Mouse (Mus musculus): ENCODE results near the gene Gmpr.

Gmpr gene

DNA sequence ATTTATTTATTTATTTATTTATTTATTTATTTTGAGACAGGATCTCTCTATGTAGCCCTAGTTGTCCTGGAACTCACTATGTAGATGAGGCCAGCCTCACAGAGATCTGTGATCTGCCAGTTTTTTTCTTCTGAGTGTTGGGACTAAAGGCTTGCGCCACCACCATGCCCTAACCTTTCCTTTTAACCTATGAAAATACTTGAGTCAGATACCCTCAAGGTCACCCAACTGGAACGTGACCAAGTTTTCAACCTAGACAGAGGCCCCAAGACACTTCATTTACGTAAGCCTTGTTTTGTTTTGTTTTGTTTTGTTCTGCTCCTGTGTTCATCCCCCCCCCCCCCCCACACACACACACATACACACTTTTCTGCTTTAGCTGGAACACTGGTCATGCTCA, 1.7 kb upstream of the Gmpr start:
- DNase-seq, result no peak

DNA sequence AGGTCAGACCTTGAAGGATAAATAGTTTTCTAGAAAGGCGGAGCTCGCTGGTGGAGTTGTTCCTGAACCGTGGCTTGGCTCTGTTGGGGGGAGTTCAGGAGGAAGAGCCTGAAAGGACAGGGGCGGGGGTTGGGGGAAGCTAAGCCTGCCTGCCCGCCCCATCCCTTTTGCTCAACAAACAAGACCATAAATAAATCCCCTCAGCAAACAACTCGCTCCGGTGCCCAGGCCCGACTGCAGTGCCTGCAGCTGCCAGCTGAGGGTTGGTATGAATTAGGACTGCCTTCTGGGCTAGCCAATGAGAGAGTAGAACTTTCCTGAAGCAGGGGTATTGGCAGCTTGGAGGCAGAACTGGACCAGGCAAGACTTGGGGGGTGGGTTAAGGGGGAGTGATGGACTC, 1.3 kb downstream of the Gmpr start:
- peak; percentile 50 for DNase-seq

DNA sequence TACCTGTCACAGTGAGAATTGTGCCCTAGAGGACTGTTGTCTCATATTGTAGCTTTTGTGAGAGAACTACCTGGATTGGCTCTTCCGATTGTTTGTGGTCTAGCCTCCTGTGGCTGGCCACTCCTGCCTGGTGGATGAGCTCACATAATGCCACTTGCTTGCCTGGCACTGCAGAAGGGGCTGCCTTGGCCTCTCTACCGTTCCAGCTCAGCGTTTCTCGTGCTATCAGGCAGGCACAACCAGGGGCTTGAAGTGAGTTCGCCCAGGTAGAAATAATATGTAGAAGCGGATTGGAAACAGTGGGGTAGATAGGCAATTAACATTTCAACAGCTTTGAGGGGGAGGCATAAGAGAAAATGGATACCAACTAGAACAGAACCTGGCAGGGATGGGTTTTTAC, 2.1 kb downstream of the Gmpr start:
- no peak for DNase-seq

DNA sequence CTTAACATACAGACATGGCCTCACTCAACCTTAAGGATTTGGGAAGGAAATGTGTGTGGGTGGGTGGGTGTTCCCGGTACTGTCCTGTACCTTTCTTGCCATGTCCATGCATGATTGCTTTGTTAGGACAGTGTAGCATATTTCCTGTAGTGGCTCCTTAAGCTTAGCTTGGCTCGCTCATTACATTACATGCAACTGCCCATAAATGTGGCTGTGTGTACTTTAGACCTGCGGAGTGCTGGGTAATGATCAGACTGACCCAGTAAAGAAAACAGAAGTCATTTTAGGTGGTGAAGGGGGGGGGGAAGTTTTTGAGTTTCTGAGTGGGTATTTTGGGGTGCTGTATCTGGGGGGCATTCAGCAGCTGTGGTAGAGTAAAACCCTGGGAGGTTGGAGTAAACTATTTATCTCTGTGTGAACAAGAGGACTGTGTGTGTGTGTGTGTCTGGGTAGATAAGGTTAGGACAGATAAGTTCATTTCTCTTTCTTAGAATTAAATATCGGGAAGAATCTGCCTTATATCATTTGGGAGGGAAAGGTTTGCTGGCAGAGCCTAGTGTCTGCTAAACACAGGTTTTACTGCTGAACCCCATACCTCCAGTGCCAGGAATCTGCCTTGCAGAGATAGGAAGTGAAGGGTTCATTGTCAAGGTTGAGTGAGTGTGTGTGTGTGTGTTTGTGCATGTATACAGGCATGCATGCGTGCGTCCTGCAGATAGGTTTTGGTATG, 4.6 kb downstream of the Gmpr start:
- no peak for DNase-seq

DNA sequence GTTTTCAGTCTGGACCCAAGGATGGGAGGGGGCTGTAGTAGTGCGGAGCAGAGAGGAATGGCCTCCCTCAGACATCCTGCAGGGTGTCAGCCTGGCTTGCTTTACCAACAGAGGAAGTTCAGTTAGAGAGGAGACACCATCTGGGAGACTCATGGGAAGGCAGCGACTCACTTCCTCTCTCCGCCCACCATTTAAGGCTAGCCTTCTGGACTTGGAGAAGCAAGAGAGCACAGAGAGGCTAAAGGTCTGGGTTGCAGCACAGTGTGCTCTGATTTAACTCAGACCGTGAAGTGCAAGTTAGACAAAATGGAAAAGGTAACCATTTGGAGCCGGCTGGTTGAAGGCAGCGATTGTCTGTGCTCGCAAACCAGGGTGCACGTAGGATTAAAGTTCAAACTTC, 5.3 kb downstream of the Gmpr start:
- DNase-seq, result peak; percentile 10

DNA sequence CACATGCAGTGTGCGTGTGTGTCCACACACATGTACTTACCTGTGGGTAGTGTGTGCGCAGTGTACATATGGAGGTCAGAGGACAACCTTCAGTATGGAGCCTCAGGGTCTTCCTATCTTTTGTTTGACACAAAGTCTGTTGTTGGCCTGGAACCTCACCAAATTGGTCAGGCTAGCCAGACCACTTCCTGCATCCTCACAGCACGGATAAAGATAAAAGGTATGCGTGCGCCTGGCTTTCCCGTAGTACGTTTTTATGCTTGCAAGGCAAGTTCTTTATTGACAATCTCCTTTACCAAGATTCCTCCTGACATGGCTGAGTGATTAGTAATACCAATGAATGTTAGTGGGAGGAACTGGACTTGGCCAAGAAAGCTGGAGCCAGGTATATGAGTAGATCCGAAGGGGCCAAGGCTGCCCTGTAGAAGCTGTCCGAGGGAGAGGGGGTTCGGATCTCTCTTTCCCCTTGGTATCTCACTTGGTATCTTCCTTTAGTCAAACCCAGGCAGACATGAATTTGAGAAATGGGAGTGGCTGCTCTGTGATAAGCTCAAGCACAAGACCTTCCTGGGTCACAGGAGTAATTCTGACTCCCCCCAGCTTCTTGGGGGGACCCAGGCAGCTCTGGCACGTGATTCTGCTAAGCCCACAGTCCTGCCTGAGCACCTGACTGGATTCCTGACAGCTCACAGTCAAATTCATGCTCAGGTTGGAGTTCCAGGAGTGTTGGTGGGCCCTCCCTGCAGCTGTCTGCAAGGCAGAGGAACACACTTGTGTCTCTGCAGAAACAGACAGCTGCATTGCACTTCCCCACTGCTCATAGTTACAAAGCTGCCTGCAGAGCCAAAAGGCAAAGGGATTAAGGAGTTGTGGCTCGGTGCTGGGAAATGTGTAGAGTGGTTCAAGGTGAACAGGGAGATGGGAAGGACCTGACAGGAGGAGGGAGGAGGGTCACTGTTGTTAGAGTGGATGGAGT, 6.1 kb downstream of the Gmpr start:
- DNase-seq, result no peak

DNA sequence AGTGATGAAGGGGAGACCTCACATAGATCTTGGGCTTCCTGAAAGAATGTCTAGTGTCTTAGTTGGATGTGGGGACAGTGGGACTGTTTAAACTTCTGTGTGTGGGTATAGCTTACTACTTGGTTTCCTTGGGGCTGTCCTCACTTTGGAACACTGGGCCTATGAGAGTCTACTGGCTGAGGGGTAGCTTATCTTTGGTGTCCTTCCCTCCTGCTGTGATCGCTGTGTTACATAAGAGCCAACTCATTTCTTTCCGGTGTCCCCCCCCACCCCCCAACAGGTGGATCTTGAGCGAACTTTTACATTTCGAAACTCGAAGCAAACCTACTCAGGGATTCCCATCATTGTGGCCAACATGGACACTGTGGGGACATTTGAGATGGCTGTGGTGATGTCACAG, 6.9 kb downstream of the Gmpr start:
- no peak for DNase-seq

DNA sequence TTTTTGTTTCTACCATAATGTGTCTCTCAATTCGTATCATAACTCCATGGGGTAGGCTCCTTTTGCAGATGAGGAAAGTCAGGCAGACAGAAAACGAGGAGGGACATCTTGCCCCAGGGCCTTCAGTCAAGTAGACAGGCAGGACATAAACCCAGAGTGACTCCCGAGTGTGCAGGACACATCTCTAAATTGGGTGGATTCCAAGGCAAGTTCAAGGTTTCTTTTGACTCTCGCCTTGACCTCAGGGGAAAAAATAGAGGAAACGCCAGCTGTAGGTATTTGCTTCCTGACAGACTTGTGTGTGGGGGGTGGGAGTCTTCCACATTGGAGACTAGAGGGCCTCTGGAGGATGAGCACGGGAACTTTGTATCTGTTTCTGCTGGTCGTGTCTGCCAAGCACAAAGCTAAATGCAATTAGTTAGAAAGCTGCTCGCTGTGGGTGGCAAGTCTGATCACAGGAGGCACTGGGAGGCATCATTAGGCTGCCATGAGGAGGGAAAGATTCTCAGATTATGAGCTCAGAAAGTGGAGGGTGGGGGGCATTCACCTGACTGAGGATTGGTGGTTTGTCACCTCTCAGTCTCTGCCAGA, 7.7 kb downstream of the Gmpr start:
- no peak for DNase-seq

DNA sequence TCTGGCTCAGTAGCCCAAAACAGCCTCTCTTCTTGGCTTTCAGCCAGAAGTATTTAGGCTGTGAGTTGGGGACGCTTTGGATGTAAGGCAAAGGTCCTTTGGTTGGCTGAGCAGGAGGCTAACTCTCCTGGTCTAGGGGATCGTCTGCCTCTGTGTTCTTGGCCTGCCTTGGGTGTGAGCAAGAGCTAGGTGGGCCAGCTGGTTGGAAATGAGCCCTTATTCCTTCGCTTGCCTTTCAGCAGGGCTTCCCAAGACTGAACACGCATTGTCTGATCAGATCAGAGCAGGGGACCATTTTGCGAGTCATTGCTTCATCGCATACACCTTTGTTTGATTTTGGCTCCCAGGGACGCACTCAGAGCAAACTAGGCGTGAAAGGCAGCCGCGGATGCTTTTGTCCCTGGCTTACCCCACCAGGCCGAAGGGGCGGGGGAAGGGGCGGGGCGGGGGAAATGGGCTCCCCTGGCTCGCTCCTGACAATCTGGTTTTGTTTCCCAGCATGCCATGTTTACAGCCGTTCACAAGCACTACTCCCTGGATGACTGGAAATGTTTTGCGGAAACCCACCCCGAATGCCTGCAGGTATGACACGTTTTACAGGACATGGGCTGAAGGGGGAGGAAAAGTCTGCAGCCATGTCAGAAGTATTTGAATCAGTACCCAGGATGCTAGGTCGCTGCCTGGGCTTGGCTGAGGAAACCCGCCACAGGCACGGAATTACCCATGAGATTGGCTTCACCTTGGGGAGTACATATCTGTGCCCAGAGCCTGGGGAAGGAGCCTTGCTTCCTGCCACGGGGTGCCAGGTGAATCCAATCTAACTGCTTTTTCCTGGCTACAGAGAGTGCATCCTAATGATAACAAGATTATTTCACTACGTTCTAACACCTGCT, 9.5 kb downstream of the Gmpr start:
- no peak for DNase-seq

DNA sequence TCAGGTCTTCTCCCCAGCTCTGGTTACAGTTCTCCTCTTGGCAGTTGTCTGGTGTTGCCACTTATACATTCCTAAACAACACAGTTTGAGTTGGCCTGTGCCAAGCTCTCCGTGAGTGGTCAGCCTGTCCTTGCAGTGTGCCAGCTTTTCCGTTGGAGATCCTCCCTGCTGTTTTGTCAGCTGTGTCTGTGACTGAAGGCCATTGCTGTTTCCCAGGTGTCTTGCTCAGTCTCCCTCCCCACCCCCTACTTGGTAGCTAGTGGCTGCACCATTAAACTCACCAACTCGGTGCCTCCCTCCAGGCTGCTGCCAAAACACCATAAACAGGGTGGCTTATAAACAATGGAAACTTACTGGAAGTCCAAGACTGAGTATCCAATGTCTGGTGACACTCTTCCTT, 17.1 kb downstream of the Gmpr start:
- no peak for DNase-seq

DNA sequence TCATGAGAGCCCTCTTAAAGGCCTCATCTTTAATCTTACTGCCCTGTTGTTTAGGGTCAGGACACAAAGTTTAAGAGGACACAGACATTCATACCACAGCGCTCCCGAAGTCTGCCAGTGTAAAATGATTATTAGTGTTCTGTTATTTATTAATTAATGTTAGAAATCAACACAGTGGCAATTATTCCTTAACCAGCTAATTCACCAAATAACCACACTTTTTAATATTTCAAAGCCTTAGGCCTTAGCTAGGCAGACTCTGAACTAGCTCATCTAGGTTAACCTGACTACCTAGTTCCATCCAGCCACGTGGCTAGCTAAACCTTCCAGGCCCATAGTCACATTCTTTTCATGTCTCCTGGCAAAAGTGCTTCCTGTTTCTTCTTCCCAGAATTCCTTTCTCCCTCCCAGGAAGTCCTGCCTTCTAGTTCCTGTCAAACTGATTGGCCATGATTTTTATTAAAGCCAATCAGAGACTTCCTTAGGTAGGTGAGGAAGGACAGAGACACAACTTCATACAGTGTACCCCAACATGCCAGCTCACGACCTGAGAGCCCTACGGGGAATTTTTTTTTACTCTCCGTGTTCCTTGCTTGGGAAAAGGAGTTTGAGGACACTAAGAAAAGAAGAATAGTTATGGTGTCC, 17.7 kb downstream of the Gmpr start:
- DNase-seq, result no peak

DNA sequence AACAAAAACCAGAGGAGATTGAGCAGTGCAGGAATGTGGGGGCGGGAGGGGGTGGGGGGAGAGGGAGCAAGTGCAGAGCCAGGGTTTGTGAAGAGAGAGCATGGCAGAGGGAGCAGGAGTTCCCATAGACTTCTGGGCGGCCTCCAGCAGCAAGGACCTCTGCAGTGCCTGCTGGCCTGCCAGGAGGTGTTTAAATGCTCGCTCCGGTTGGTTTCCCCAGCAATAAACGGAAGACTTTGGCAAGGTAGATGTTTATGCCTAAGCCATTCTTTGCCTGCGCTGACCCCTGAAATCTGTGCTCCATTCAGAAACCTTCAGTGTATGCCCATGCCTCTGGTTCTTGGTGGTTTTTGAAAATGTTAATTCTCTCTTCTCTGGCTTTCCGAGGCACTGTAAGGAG, 19.0 kb downstream of the Gmpr start:
- no peak for DNase-seq

DNA sequence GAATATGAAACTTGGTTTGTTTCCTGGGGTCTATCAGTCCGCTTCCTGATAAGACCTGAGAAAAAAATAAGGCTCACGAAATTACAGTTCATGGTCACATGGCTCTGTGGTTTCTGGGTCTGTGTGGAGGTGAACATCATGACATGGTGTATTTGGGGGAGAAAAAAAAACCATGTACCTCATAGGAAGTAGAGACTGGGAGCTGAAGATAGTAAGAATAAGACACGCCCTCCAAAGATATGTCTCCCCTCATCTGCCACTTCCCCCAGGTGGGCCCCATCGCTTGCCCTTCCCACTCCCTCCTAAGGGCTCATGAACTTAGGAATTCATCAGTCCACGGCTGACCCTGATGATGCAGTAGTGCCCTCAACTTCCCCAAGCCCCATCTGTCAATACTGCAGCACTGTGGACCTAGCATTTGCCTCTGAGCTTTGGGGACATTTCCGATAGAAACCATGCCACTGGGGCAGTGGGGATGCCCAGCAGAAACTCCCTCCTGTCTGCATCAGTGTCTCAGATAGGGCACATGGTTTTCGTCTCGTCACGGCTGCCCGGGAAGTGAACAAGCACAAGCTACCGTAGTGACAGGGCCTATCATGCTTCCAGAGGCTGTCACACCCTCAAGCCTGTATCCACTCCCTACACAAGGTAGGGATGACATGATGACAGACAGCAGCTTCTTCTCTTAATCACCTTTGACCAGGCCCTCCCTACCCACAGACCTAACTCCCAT, 20.2 kb downstream of the Gmpr start:
- DNase-seq, result no peak

DNA sequence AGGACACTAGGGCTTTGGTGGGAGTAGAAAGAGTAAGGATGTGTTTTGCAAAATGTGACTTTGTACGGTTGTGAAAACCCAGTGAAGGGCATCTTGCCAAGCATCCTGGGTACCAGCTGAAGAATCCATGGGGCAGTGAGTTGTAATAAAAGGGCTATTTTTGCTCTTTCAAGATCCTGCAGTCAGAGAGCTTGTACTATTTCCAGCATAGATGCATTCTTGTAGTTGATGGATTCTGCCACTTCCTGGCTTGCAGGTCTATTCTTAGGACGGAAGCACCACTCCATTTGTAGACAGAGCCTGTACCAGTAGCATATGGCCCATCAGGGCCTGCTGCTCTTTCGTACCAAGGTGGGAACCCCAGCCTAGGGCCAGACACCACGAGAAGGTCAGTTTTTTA, 21.5 kb downstream of the Gmpr start:
- no peak for DNase-seq

DNA sequence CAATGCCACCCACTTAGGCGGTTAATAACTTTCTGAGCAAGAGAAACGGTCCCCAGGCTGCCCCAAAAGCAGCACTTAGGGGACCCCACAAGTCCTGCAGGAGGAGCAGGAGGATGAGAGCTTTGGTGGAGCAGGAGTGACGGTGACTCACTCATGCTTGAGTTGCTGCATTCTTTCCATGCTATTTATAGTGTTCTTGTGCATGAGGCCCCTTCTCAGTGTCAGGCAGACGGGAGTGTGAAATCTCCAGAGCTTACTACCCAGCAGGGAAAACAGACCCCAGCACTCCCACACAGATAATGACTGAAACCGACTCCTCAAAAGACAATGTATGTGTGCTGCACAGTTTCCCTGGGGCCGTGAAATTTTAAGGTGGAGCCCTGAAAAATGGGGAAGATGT, 23.5 kb downstream of the Gmpr start:
- no peak for DNase-seq

DNA sequence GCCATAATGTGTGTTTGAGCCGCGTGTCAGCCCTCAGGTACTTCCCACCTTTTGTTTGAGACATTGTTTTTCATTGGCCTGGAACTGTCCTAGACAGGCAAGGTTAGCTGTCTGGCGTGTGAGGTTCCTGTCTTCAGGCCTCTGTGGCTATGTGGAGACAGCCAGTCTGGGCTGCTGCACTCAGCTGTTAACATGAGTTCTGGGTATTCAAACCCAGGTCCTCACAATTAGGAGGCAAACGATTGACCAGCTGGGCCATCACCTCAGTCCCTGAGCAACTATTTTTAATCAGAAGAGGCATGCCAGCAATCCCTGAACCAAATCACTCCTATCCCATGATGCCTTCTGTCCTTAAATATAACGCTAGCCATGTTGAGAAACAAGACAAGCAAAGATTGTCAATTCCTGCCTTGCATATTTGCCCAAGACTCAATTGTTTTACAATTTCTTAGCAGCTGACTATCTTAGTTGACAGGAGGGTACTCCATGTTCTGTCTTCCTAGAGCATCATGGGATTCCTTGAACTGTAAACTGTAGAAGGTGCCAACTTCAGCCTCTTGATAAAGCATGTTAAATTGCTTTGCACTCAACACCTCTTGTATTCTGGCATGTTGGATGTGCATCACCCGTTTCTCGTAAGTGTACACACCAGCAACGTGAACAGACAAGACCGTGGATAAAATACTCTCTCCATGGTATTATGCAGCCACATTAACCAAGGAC, 28.6 kb downstream of the Gmpr start:
- DNase-seq, result no peak

DNA sequence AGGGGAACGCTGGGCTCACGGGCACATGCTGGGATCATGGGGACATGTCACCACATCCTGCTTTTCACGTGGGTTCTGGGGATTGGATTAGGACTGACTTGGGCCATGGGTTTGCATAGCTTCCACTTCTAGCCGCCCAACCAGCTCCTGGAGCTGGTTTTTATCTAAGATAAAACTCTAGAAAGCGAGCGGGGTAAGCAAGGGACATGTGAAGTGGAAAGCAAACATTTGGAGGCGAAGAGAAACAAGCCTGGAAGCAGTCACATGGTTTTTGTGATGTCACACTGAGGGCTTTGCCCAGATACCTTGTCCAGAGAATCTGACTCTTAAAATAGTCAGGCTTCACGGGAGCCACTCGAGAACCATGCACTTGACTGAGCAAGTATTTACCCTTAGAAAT, 29.9 kb downstream of the Gmpr start:
- DNase-seq, result no peak

DNA sequence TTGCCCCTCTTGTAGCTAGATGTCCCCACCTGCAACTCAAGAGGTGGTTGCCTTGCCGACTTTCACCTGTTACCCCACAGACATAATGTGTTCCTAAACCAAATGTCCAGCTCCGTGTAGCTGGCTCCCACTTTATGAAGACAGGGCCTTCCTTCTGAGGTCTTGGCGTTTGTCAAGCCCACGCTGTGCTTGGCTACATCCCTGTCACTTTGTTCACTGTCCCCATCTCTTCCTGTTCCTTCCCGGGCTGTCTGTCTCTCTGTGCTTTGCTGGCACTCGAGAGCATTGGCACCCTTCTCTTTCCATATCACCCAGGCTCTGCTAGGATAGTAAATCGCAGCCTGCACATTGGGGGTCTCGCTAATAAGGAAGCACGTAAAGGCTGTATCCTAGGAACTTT, 30.8 kb downstream of the Gmpr start:
- no peak for DNase-seq

DNA sequence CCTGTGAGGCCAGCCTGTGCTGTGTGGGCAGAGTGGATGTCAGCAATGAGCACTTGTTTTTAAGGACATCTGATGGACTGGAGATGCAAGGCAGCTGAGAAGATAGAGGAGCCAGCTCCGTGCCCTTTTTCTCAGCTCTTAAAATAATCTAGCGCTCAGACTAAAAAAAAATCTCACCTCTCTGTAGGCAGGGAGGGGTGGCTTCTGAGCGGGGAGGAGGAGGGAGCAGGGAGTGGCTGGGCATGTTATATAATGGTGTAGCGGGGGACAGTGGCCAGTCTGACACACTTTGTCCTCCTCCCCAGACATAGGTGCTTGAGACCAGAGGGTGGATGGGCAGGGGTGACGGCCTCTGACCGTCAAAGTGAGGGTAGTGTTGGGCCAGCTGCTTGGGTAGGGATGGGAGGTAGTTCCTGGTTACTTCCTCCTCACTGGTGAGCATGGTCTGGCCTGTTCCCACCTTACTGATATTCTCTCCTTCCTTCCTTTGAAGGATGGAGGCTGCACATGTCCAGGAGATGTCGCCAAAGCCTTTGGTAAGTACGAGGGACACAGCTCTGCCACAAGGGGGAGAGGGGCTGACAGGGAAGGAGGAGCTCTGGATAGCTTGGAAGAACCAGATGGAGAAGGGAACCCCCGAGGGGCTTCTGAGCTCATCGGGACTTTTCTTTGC, 31.4 kb downstream of the Gmpr start:
- no peak for DNase-seq

DNA sequence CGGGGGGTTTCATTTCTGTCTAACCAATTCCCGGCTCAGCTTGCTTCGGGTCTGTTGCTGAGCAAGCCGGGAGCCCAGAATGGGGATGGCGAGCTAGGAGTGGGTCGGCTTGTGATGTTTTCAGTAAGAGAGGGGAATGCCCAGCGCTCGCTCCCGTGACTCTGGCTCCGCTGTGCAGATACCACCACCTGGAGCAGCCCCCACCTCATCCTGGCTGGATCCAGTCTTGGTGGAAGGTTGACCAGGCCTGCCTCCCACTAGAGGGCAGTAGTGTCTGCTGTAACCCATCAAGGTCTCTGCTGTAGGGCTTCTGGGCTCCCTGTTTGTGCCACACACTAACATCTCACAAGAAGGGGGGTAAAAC, 31.9 kb downstream of the Gmpr start:
- peak; percentile 61 for DNase-seq

All from thymus, postnatal 14 days (tissue).